Mouse (Mus musculus): ENCODE results near the gene Pigb. TPM values are rescaled to one million over a fixed set of nuclear protein-coding genes. Genes with fewer than 3 reads are reported as not detected.

Pigb gene
- polyA plus RNA-seq, 1 experiment from 2014 or later = 13.2 TPM

- Histone ChIP-seq H3K36me3 (replicated peaks; ENCODE audit: control insufficient read depth, insufficient read depth) (no peaks in the 10 kb centered on the region), H3K4me3 (replicated peaks; ENCODE audit: low read length) (no peak overlapping the region), H3K4me2 (replicated peaks) (no peak overlapping the region), H3K9ac (no peak overlapping the region), H3K27ac (no peak overlapping the region), H3K4me1 (replicated peaks; ENCODE audit: control insufficient read depth, insufficient read depth, low read length) (peaks cover 20% of the 10 kb centered on the region), H3K27me3 (ENCODE audit: control insufficient read depth, insufficient read depth, low read length) (no peaks in the 10 kb centered on the region), H3K9me3 (ENCODE audit: control insufficient read depth, low read length) (no peaks in the 10 kb centered on the region)
- no peak for ATAC-seq (ENCODE audit: low FRiP score)
- 66% methylated on average over 3 of the region's 3 CpGs for WGBS
- DNase-seq (ENCODE audit: low spot score) = no peak
Observed at GRCm38 (mm10) chr9:72987703-72988102, 52.5 kb downstream of the Pigb start.

- Histone ChIP-seq H3K36me3 (replicated peaks; ENCODE audit: control insufficient read depth, insufficient read depth) (no peaks in the 10 kb centered on the region), H3K9me3 (ENCODE audit: control insufficient read depth, low read length) (no peaks in the 10 kb centered on the region), H3K9ac (peak within 1 kb of the TSS; percentile 79), H3K27me3 (ENCODE audit: control insufficient read depth, insufficient read depth, low read length) (no peaks in the 10 kb centered on the region), H3K27ac (peak within 1 kb of the TSS; percentile 87), H3K4me3 (replicated peaks; ENCODE audit: low read length) (peak within 1 kb of the TSS; percentile 84), H3K4me2 (replicated peaks) (peak within 1 kb of the TSS; percentile 90), H3K4me1 (replicated peaks; ENCODE audit: control insufficient read depth, insufficient read depth, low read length) (peaks cover 20% of the 10 kb centered on the region)
- DNase-seq (ENCODE audit: low spot score) = peak; percentile 97
- peak; percentile 99 for ATAC-seq (ENCODE audit: low FRiP score)
- under 1% methylated on average over 88 of the region's 88 CpGs for WGBS
Observed at GRCm38 (mm10) chr9:72985250-72986220, 54.6 kb downstream of the Pigb start, which contains the start of the genes Ccpg1os and Ccpg1. Gene Ccpg1os (minus strand): TSS chr9:72985382. Gene Ccpg1 (plus strand): TSS chr9:72985429.

GRCm38 (mm10) chr9:72983066-72983465, 57.1 kb downstream of the Pigb start:
- Histone ChIP-seq H3K9me3 (ENCODE audit: control insufficient read depth, low read length) (no peaks in the 10 kb centered on the region), H3K4me3 (replicated peaks; ENCODE audit: low read length) (no peak overlapping the region), H3K36me3 (replicated peaks; ENCODE audit: control insufficient read depth, insufficient read depth) (no peaks in the 10 kb centered on the region), H3K4me2 (replicated peaks) (no peak overlapping the region), H3K9ac (no peak overlapping the region), H3K27me3 (ENCODE audit: control insufficient read depth, insufficient read depth, low read length) (no peaks in the 10 kb centered on the region), H3K27ac (no peak overlapping the region), H3K4me1 (replicated peaks; ENCODE audit: control insufficient read depth, insufficient read depth, low read length) (peaks cover 20% of the 10 kb centered on the region)
- ATAC-seq (ENCODE audit: low FRiP score) (no peak), DNase-seq (ENCODE audit: low spot score) (no peak)
- 79% methylated on average over 2 of the region's 2 CpGs for WGBS

- Histone ChIP-seq H3K36me3 (replicated peaks; ENCODE audit: control insufficient read depth, insufficient read depth) (no peaks in the 10 kb centered on the region), H3K4me3 (replicated peaks; ENCODE audit: low read length) (no peak overlapping the region), H3K4me1 (replicated peaks; ENCODE audit: control insufficient read depth, insufficient read depth, low read length) (no peaks in the 10 kb centered on the region), H3K9me3 (ENCODE audit: control insufficient read depth, low read length) (no peaks in the 10 kb centered on the region), H3K9ac (no peak overlapping the region), H3K27me3 (ENCODE audit: control insufficient read depth, insufficient read depth, low read length) (no peaks in the 10 kb centered on the region), H3K4me2 (replicated peaks) (no peak overlapping the region), H3K27ac (no peak overlapping the region)
- 97% methylated on average over 1 of the region's 1 CpGs for WGBS
- DNase-seq (ENCODE audit: low spot score) = no peak
- ATAC-seq (ENCODE audit: low FRiP score) = no peak
Observed at GRCm38 (mm10) chr9:72975242-72975641, 64.9 kb downstream of the Pigb start.

GRCm38 (mm10) chr9:72974734-72975133, 65.4 kb downstream of the Pigb start:
- H3K4me2 ChIP-seq (replicated peaks) = no peak overlapping the region
- H3K4me3 ChIP-seq (replicated peaks; ENCODE audit: low read length) = no peak overlapping the region
- DNase-seq (ENCODE audit: low spot score) (no peak), ATAC-seq (ENCODE audit: low FRiP score) (no peak)
- no peak overlapping the region for H3K9ac ChIP-seq
- H3K27me3 ChIP-seq (ENCODE audit: control insufficient read depth, insufficient read depth, low read length) = no peaks in the 10 kb centered on the region
- no peaks in the 10 kb centered on the region for H3K36me3 ChIP-seq (replicated peaks; ENCODE audit: control insufficient read depth, insufficient read depth)
- no peaks in the 10 kb centered on the region for H3K4me1 ChIP-seq (replicated peaks; ENCODE audit: control insufficient read depth, insufficient read depth, low read length)
- no peak overlapping the region for H3K27ac ChIP-seq
- WGBS = 88% methylated on average over 5 of the region's 5 CpGs
- no peaks in the 10 kb centered on the region for H3K9me3 ChIP-seq (ENCODE audit: control insufficient read depth, low read length)

DNA sequence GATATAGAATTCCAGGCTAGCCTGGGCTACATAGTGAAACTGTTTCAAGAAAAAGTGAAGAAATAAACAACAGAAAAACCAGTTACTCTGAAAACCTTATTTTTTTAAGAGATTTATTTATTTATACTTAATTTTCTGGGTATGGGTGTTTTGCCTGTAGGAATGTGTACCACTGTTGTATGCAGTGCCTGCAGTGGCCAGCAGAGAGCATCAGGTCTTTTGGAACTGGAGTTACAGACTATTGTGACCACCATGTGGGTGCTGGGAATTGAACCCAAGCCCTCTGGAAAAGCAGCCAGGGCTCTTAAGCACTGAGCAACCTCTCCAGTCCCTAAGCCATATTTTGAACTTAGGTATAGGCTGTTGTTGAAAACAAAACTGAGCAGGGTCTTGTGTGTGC, 67.2 kb downstream of the Pigb start:
- DNase-seq (ENCODE audit: low spot score) = no peak
- Histone ChIP-seq H3K27me3 (ENCODE audit: control insufficient read depth, insufficient read depth, low read length) (no peaks in the 10 kb centered on the region), H3K4me3 (replicated peaks; ENCODE audit: low read length) (no peak overlapping the region), H3K27ac (no peak overlapping the region), H3K36me3 (replicated peaks; ENCODE audit: control insufficient read depth, insufficient read depth) (no peaks in the 10 kb centered on the region), H3K9ac (no peak overlapping the region), H3K4me2 (replicated peaks) (no peak overlapping the region), H3K9me3 (ENCODE audit: control insufficient read depth, low read length) (no peaks in the 10 kb centered on the region), H3K4me1 (replicated peaks; ENCODE audit: control insufficient read depth, insufficient read depth, low read length) (no peaks in the 10 kb centered on the region; the same call in 1 of the 2 replicates)
- ATAC-seq (ENCODE audit: low FRiP score) = no peak

GRCm38 (mm10) chr9:72972435-72972834, 67.7 kb downstream of the Pigb start:
- H3K27ac ChIP-seq = no peak overlapping the region
- H3K9ac ChIP-seq = no peak overlapping the region
- DNase-seq (ENCODE audit: low spot score) (no peak), ATAC-seq (ENCODE audit: low FRiP score) (no peak)
- no peaks in the 10 kb centered on the region for H3K9me3 ChIP-seq (ENCODE audit: control insufficient read depth, low read length)
- no peaks in the 10 kb centered on the region for H3K27me3 ChIP-seq (ENCODE audit: control insufficient read depth, insufficient read depth, low read length)
- no peaks in the 10 kb centered on the region for H3K36me3 ChIP-seq (replicated peaks; ENCODE audit: control insufficient read depth, insufficient read depth)
- no peaks in the 10 kb centered on the region; the same call in 1 of the 2 replicates for H3K4me1 ChIP-seq (replicated peaks; ENCODE audit: control insufficient read depth, insufficient read depth, low read length)
- H3K4me3 ChIP-seq (replicated peaks; ENCODE audit: low read length) = no peak overlapping the region
- 91% methylated on average over 5 of the region's 5 CpGs for WGBS
- no peak overlapping the region for H3K4me2 ChIP-seq (replicated peaks)

- Histone ChIP-seq H3K36me3 (replicated peaks; ENCODE audit: control insufficient read depth, insufficient read depth) (no peaks in the 10 kb centered on the region), H3K4me3 (replicated peaks; ENCODE audit: low read length) (no peak overlapping the region), H3K4me2 (replicated peaks) (no peak overlapping the region), H3K27ac (no peak overlapping the region), H3K4me1 (replicated peaks; ENCODE audit: control insufficient read depth, insufficient read depth, low read length) (no peaks in the 10 kb centered on the region; the same call in 1 of the 2 replicates), H3K27me3 (ENCODE audit: control insufficient read depth, insufficient read depth, low read length) (no peaks in the 10 kb centered on the region), H3K9ac (no peak overlapping the region), H3K9me3 (ENCODE audit: control insufficient read depth, low read length) (no peaks in the 10 kb centered on the region)
- ATAC-seq (ENCODE audit: low FRiP score) (no peak), DNase-seq (ENCODE audit: low spot score) (no peak)
- 69% methylated on average over 7 of the region's 7 CpGs for WGBS
Observed at GRCm38 (mm10) chr9:72969874-72970273, 70.3 kb downstream of the Pigb start.

DNA sequence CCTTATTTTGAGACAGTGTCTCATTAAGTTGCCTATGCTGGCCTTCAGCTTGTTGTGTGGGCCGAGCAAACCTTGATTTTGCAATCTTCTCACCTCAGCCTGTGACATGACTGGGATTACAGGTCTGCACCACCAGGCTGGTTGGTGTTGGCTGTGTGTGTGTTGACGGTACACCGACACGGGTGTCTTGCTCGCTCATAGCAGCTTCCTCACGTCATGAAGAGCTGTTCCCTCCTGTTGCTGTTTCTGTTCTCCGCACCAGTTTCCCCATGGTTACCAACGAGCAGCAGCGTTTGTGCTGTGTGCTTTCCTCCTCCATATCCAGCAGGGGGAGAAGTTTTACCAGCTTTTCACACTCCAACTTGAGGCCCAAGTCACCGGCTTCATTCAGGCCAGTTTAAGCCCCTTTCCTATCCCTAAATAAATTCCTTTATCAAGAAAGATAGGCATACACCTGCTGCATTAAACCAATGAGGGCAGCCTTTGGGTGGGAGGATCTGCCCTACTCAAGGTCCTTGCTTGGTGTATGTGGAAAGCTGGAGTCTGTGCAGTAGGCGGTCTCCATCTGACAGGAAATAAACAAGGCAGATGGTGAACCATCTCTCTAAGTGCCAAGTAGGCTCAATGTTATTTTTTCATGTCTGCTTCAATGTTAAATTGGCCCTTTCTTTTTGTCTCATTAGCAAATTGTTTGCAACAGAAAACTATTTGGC, 71.7 kb downstream of the Pigb start:
- no peaks in the 10 kb centered on the region for H3K36me3 ChIP-seq (replicated peaks; ENCODE audit: control insufficient read depth, insufficient read depth)
- no peak overlapping the region for H3K4me2 ChIP-seq (replicated peaks)
- 35% methylated on average over 11 of the region's 11 CpGs for WGBS
- H3K27me3 ChIP-seq (ENCODE audit: control insufficient read depth, insufficient read depth, low read length) = no peaks in the 10 kb centered on the region
- H3K9ac ChIP-seq = no peak overlapping the region; the same call in 1 of the 2 replicates
- DNase-seq (ENCODE audit: low spot score) (peak; percentile 73), ATAC-seq (ENCODE audit: low FRiP score) (peak; percentile 48; the same call in 1 of the 2 replicates)
- H3K9me3 ChIP-seq (ENCODE audit: control insufficient read depth, low read length) = no peaks in the 10 kb centered on the region
- no peak overlapping the region for H3K27ac ChIP-seq
- H3K4me3 ChIP-seq (replicated peaks; ENCODE audit: low read length) = no peak overlapping the region
- H3K4me1 ChIP-seq (replicated peaks; ENCODE audit: control insufficient read depth, insufficient read depth, low read length) = no peaks in the 10 kb centered on the region; the same call in 1 of the 2 replicates

All from hindbrain, embryonic 14.5 days (tissue).